Mouse (Mus musculus) cerebellum, adult 9-11 months (tissue): ENCODE measurements around the gene Ccn6.

Experiments used
- DNase-seq: peaks from one replicate; pipeline ENCODE4 v3.0.0; 2022

Gene Ccn6

GRCm38 (mm10) chr10:39158306-39158705, 5.3 kb downstream of the Ccn6 start:
- DNase-seq = no peak

- DNase-seq = no peak
Measured at GRCm38 (mm10) chr10:39157321-39157720, 6.3 kb downstream of the Ccn6 start.

- DNase-seq = no peak
Measured at GRCm38 (mm10) chr10:39156719-39157118, 6.9 kb downstream of the Ccn6 start.

GRCm38 (mm10) chr10:39142216-39142615, 21.4 kb downstream of the Ccn6 start:
- no peak for DNase-seq

- DNase-seq = no peak
Measured at GRCm38 (mm10) chr10:39141401-39141800, 22.2 kb downstream of the Ccn6 start.

GRCm38 (mm10) chr10:39140843-39141242, 22.8 kb downstream of the Ccn6 start:
- DNase-seq = no peak

GRCm38 (mm10) chr10:39138761-39139160, 24.8 kb downstream of the Ccn6 start:
- no peak for DNase-seq

GRCm38 (mm10) chr10:39137766-39138165, 25.8 kb downstream of the Ccn6 start:
- DNase-seq = no peak

GRCm38 (mm10) chr10:39133462-39134310, 29.9 kb downstream of the Ccn6 start, which contains the start of the genes Fam229b and Tube1:
Fam229b (minus strand) TSS chr10:39133914.
Tube1 (plus strand) TSS chr10:39133976.
- peak; percentile 96 for DNase-seq

- DNase-seq = no peak
Measured at GRCm38 (mm10) chr10:39121412-39121811, 42.2 kb downstream of the Ccn6 start.

GRCm38 (mm10) chr10:39109489-39109874, 54.1 kb downstream of the Ccn6 start:
- DNase-seq = no peak

GRCm38 (mm10) chr10:39108837-39109488, 54.6 kb downstream of the Ccn6 start:
- DNase-seq = no peak

GRCm38 (mm10) chr10:39106935-39107334, 56.7 kb downstream of the Ccn6 start:
- no peak for DNase-seq

- no peak for DNase-seq
Measured at GRCm38 (mm10) chr10:39106413-39106812, 57.2 kb downstream of the Ccn6 start.

- DNase-seq = no peak
Measured at GRCm38 (mm10) chr10:39104803-39105449, 58.7 kb downstream of the Ccn6 start.
